Mouse (Mus musculus) MEL (cell line): ENCODE results near the gene Zfp277. TPM values are rescaled to one million over a fixed set of nuclear protein-coding genes. Genes with fewer than 3 reads are reported as not detected.

Experiments
- DNase-seq: peaks from one replicate; pipeline ENCODE4 v3.0.0; 2011; ENCODE audit warnings: low read depth, low spot score
- H3K27ac ChIP-seq: 2 replicates; pipeline ENCODE4 v1.5.1; 2012; ENCODE audit warnings: low read depth, mild to moderate bottlenecking, control low read depth, low read length, moderate library complexity; ENCODE audit not compliant: control insufficient read depth
- H3K27me3 ChIP-seq, 2 experiments: fragments of 150-350 bp in 1 of 2; sonication (generic) in 1 of 2; 2 replicates each; pipeline ENCODE4 v1.6.1; 2012; ENCODE audit warnings: low read length in 2 of 2, mild to moderate bottlenecking in 2 of 2, improper control_type of control experiment in 1 of 2, moderate library complexity in 1 of 2; ENCODE audit not compliant: insufficient read depth in 2 of 2, control insufficient read depth in 1 of 2
- H3K36me3 ChIP-seq, 2 experiments: 2 replicates each; pipeline ENCODE4 v1.6.1; 2012 to 2014; ENCODE audit warnings: low read length in 2 of 2, improper control_type of control experiment in 1 of 2, inconsistent platforms in 1 of 2, mild to moderate bottlenecking in 1 of 2; ENCODE audit not compliant: insufficient read depth in 2 of 2, control insufficient read depth in 1 of 2
- H3K4me1 ChIP-seq, 2 experiments: fragments of 150-350 bp in 1 of 2; sonication (generic) in 1 of 2; 2 replicates each; pipeline ENCODE4 v1.6.1; 2012; ENCODE audit warnings: low read length in 2 of 2, improper control_type of control experiment in 1 of 2, mild to moderate bottlenecking in 1 of 2; ENCODE audit not compliant: insufficient read depth in 2 of 2, control insufficient read depth in 1 of 2
- H3K4me3 ChIP-seq, 2 experiments: fragments of 150-350 bp in 1 of 2; sonication (generic) in 1 of 2; 2 replicates each; pipeline ENCODE4 v1.5.1; 2012; ENCODE audit warnings: low read depth in 2 of 2, low read length in 2 of 2, mild to moderate bottlenecking in 2 of 2, moderate library complexity in 2 of 2, control low read depth in 1 of 2, improper control_type of control experiment in 1 of 2; ENCODE audit not compliant: control insufficient read depth in 1 of 2, insufficient read depth in 1 of 2
- H3K79me2 ChIP-seq: 2 replicates; pipeline ENCODE4 v1.6.1; 2012; ENCODE audit warnings: mild to moderate bottlenecking, low read length, moderate library complexity; ENCODE audit not compliant: control insufficient read depth, poor library complexity, insufficient read depth
- H3K9ac ChIP-seq: 2 replicates; pipeline ENCODE4 v1.6.1; 2012; ENCODE audit warnings: low read depth, mild to moderate bottlenecking, control low read depth, low read length, moderate library complexity; ENCODE audit not compliant: control insufficient read depth, poor library complexity, severe bottlenecking
- H3K9me3 ChIP-seq: fragments of 150-350 bp; sonication (generic); replicated peaks from 2 replicates; pipeline ENCODE4 v1.6.1; 2012; ENCODE audit warnings: mild to moderate bottlenecking, low read length, improper control_type of control experiment, moderate library complexity; ENCODE audit not compliant: insufficient read depth
- BHLHE40 ChIP-seq: IDR thresholded peaks from 2 replicates; pipeline ENCODE4 v1.6.1; 2012; ENCODE audit warnings: low read depth, mild to moderate bottlenecking, inconsistent platforms, low read length, improper control_type of control experiment, borderline replicate concordance
- CTCF ChIP-seq, 3 experiments: IDR thresholded peaks in 2 of 3; conservative IDR thresholded peaks in 1 of 3; 2 replicates each; pipeline ENCODE4 v1.5.1; 2011 to 2012; ENCODE audit warnings: low read length in 3 of 3, low read depth in 2 of 3, mild to moderate bottlenecking in 2 of 3, improper control_type of control experiment in 1 of 3, inconsistent platforms in 1 of 3, mixed read lengths in 1 of 3, moderate library complexity in 1 of 3; ENCODE audit not compliant: control insufficient read depth in 1 of 3, insufficient read depth in 1 of 3, poor library complexity in 1 of 3, severe bottlenecking in 1 of 3
- EP300 ChIP-seq, 2 experiments: IDR thresholded peaks; 2 replicates each; pipeline ENCODE4 v1.6.1; 2011; ENCODE audit warnings: improper control_type of control experiment in 2 of 2, low read length in 2 of 2, low read depth in 1 of 2, mild to moderate bottlenecking in 1 of 2
- GATA1 ChIP-seq: IDR thresholded peaks from 2 replicates; pipeline ENCODE4 v1.6.1; 2011; ENCODE audit warnings: low read depth, low read length, improper control_type of control experiment
- JUND ChIP-seq: IDR thresholded peaks from 2 replicates; pipeline ENCODE4 v1.6.1; 2011; ENCODE audit warnings: low read depth, mild to moderate bottlenecking, improper control_type of control experiment, low read length
- MAFK ChIP-seq: IDR thresholded peaks from 2 replicates; pipeline ENCODE4 v1.6.1; 2011; ENCODE audit warnings: low read depth, mild to moderate bottlenecking, low read length, improper control_type of control experiment, borderline replicate concordance
- MAX ChIP-seq: IDR thresholded peaks from 2 replicates; pipeline ENCODE4 v1.6.1; 2011; ENCODE audit warnings: low read length, improper control_type of control experiment
- MAZ ChIP-seq: IDR thresholded peaks from 2 replicates; pipeline ENCODE4 v1.6.1; 2012; ENCODE audit warnings: low read depth, mild to moderate bottlenecking, inconsistent platforms, low read length, improper control_type of control experiment
- MXI1 ChIP-seq: IDR thresholded peaks from 2 replicates; pipeline ENCODE4 v1.6.1; 2011; ENCODE audit warnings: mild to moderate bottlenecking, low read depth, low read length, improper control_type of control experiment
- MYB ChIP-seq: IDR thresholded peaks from 2 replicates; pipeline ENCODE4 v1.6.1; 2011; ENCODE audit warnings: mild to moderate bottlenecking, low read depth, low read length, improper control_type of control experiment
- MYC ChIP-seq: IDR thresholded peaks from 2 replicates; pipeline ENCODE4 v1.6.1; 2011; ENCODE audit warnings: low read depth, mild to moderate bottlenecking, low read length, improper control_type of control experiment, moderate library complexity
- NRF1 ChIP-seq: IDR thresholded peaks from 2 replicates; pipeline ENCODE4 v1.6.1; 2014; ENCODE audit warnings: low read depth, mild to moderate bottlenecking, inconsistent platforms, low read length, improper control_type of control experiment, moderate library complexity; ENCODE audit not compliant: poor library complexity, insufficient read depth, severe bottlenecking
- POLR2A ChIP-seq, 2 experiments: IDR thresholded peaks; 2 replicates each; pipeline ENCODE4 v1.6.1; 2011 to 2012; ENCODE audit warnings: low read length in 2 of 2, mild to moderate bottlenecking in 2 of 2, control low read depth in 1 of 2, improper control_type of control experiment in 1 of 2, low read depth in 1 of 2, moderate library complexity in 1 of 2; ENCODE audit not compliant: control insufficient read depth in 1 of 2, insufficient read depth in 1 of 2, poor library complexity in 1 of 2
- POLR2AphosphoS5 ChIP-seq: IDR thresholded peaks from 2 replicates; pipeline ENCODE4 v1.6.1; 2012; ENCODE audit warnings: low read depth, borderline replicate concordance, mild to moderate bottlenecking, inconsistent platforms, low read length, moderate library complexity, mixed read lengths
- RCOR1 ChIP-seq: IDR thresholded peaks from 2 replicates; pipeline ENCODE4 v1.6.1; 2012; ENCODE audit warnings: low read depth, mild to moderate bottlenecking, inconsistent platforms, low read length, improper control_type of control experiment
- SMC3 ChIP-seq: IDR thresholded peaks from 2 replicates; pipeline ENCODE4 v1.6.1; 2011; ENCODE audit warnings: low read depth, low read length, improper control_type of control experiment
- TBP ChIP-seq: IDR thresholded peaks from 2 replicates; pipeline ENCODE4 v1.8.0; 2011; ENCODE audit warnings: low read depth, low read length, improper control_type of control experiment
- TCF12 ChIP-seq: IDR thresholded peaks from 2 replicates; pipeline ENCODE4 v1.6.1; 2014; ENCODE audit warnings: low read depth, mild to moderate bottlenecking, inconsistent platforms, low read length, improper control_type of control experiment, moderate library complexity
- USF1 ChIP-seq: IDR thresholded peaks from 2 replicates; pipeline ENCODE4 v1.6.1; 2014; ENCODE audit warnings: low read depth, mild to moderate bottlenecking, inconsistent platforms, low read length, improper control_type of control experiment, moderate library complexity
- USF2 ChIP-seq, 2 experiments: IDR thresholded peaks; 2 replicates each; pipeline ENCODE4 v1.6.1; 2011 to 2012; ENCODE audit warnings: improper control_type of control experiment in 2 of 2, low read length in 2 of 2, borderline replicate concordance in 1 of 2, inconsistent platforms in 1 of 2, low read depth in 1 of 2, mild to moderate bottlenecking in 1 of 2; ENCODE audit not compliant: insufficient read depth in 1 of 2
- ZC3H11A ChIP-seq: IDR thresholded peaks from 2 replicates; pipeline ENCODE4 v1.6.1; 2012; ENCODE audit warnings: low read depth, mild to moderate bottlenecking, inconsistent platforms, low read length, improper control_type of control experiment
- ZMIZ1 ChIP-seq: IDR thresholded peaks from 2 replicates; pipeline ENCODE4 v1.6.1; 2012; ENCODE audit warnings: low read depth, mild to moderate bottlenecking, inconsistent platforms, low read length, improper control_type of control experiment, moderate library complexity
- ZNF384 ChIP-seq: IDR thresholded peaks from 2 replicates; pipeline ENCODE4 v1.6.1; 2012; ENCODE audit warnings: low read depth, mild to moderate bottlenecking, inconsistent platforms, low read length, improper control_type of control experiment
- polyA plus RNA-seq, 2 experiments: library from polyadenylated mRNA; stranded (reverse) in 1 of 2; unstranded in 1 of 2; fragments of >175 nt in 1 of 2; fragments of >200 nt in 1 of 2; gene quantifications; 2 replicates each; pipeline versions ENCODE4 v1.2.1 to v1.2.4; 2012; ENCODE audit warnings: low replicate concordance in 2 of 2, low read depth in 1 of 2; ENCODE audit not compliant: insufficient read length in 2 of 2, insufficient read depth in 1 of 2, missing spikeins in 1 of 2
- total RNA-seq: library from RNA; depleted of rRNA; stranded (reverse); fragments of 300-350 nt; gene quantifications from 2 replicates; pipeline ENCODE4 v1.2.3, GENCODE M21; 2012

Zfp277 gene
- total and polyA plus RNA-seq, 3 experiments, result 1.1 to 1.9 TPM; not detected in 1

DNA sequence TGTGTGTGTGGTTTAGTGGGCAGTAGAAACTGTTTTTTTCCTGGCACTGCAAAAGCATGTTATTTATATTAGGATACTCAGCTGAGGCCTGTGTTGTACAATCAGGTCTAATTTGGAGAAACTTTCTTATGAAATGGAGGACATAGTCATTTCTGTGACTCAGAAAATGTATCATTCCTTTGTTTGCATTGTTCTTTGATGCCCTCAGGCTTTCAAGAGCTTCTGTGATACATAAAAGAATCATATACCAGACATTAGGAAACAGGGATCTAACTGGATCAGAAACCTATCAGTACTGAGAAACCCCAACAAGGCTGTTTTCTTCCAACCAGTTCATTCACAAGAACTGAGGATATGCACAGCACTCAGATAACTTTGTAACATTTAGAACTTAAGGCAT, 170.8 kb downstream of the Zfp277 start:
- Histone ChIP-seq H3K27me3 (no peaks in the 10 kb centered on the region; a peak in 1 of 4 replicates), H3K4me1 (no peaks in the 10 kb centered on the region), H3K27ac (no peak overlapping the region), H3K36me3 (no peaks in the 10 kb centered on the region), H3K4me3 (no peak overlapping the region), H3K9ac (no peak overlapping the region), H3K79me2 (no peaks in the 10 kb centered on the region), H3K9me3 (no peaks in the 10 kb centered on the region)
- no peak for TF ChIP-seq TCF12
- TF ChIP-seq USF1, result no peak
- no peak for TF ChIP-seq BHLHE40
- TF ChIP-seq MAX, result no peak
- no peak for TF ChIP-seq EP300 (IDR thresholded peaks at IDR 0.05; ENCODE audit: low read depth in 1 of 2, low read length in 2 of 2)
- TF ChIP-seq ZNF384, result no peak
- no peak for TF ChIP-seq MYB
- no peak for TF ChIP-seq ZMIZ1
- TF ChIP-seq ZC3H11A, result no peak
- TF ChIP-seq RCOR1, result no peak
- no peak for TF ChIP-seq MXI1
- TF ChIP-seq POLR2A (IDR thresholded peaks at IDR 0.05; ENCODE audit: control insufficient read depth in 1 of 2, insufficient read depth in 1 of 2, low read depth in 1 of 2, low read length in 2 of 2, poor library complexity in 1 of 2), result no peak
- DNase-seq, result no peak

DNA sequence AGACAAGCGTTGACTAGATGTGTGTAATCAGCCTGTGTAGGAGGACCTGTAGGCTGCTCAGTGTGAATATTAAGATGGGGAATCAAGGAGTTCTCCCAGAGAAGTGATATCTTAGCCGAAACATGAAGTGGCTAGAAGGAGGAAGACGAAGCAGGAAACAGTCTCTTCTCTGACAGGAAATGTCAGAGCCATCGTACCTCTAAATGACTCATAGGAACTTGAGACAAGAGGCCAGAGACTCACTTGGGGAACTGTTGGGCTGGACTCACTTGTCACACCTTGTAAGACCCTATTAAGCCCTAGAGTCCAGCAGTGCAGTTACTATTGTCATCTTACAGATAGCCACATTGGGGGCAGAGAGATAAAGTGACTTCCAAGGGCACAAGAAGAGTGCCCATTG, 172.4 kb downstream of the Zfp277 start:
- TF ChIP-seq USF2 (IDR thresholded peaks at IDR 0.05; ENCODE audit: borderline replicate concordance in 1 of 2, insufficient read depth in 1 of 2, low read depth in 1 of 2, low read length in 2 of 2) (no peak), MYB (no peak), GATA1 (no peak), NRF1 (no peak), POLR2A (IDR thresholded peaks at IDR 0.05; ENCODE audit: control insufficient read depth in 1 of 2, insufficient read depth in 1 of 2, low read depth in 1 of 2, low read length in 2 of 2, poor library complexity in 1 of 2) (no peak), POLR2AphosphoS5 (no peak), MYC (no peak), SMC3 (no peak), CTCF (IDR thresholded peaks at IDR 0.05 in 2 of 3, conservative IDR thresholded peaks at IDR 0.05 in 1 of 3; ENCODE audit: control insufficient read depth in 1 of 3, insufficient read depth in 1 of 3, low read depth in 2 of 3, low read length in 3 of 3, poor library complexity in 1 of 3, severe bottlenecking in 1 of 3) (no peak), ZNF384 (no peak), MAZ (no peak), TBP (no peak), MAFK (no peak), MXI1 (no peak), JUND (no peak), USF1 (no peak), TCF12 (no peak)
- DNase-seq, result no peak
- H3K79me2 ChIP-seq, result no peaks in the 10 kb centered on the region
- no peaks in the 10 kb centered on the region for H3K27me3 ChIP-seq
- H3K36me3 ChIP-seq, result no peaks in the 10 kb centered on the region
- no peak overlapping the region for H3K9ac ChIP-seq
- H3K4me3 ChIP-seq, result no peak overlapping the region
- H3K9me3 ChIP-seq, result no peaks in the 10 kb centered on the region
- no peaks in the 10 kb centered on the region for H3K4me1 ChIP-seq
- H3K27ac ChIP-seq, result no peak overlapping the region
